Mouse (Mus musculus) gastrocnemius, adult 8-10 months (tissue): Measurements from ENCODE around the gene Ms4a4d. TPM values are rescaled to one million over a fixed set of nuclear protein-coding genes. Genes with fewer than 3 reads are reported as not detected.
"Not testable (repeated sequence)": the region's sequence is repeated elsewhere in the genome, so short reads cannot be mapped to it uniquely, and the experiment has no call there.

Experiments
- DNase-seq, 2 experiments: peaks; one replicate each; pipeline ENCODE4 v3.0.0; 2022; ENCODE audit warnings: low spot score in 2 of 2
- total RNA-seq, 4 experiments: library from RNA; stranded (reverse); gene quantifications; 2 replicates each; pipeline ENCODE4 v1.2.4; 2022

Ms4a4d gene
- total RNA-seq, 4 experiments from 2014 or later, result 1.7 to 3.6 (median 2.5) TPM

DNA sequence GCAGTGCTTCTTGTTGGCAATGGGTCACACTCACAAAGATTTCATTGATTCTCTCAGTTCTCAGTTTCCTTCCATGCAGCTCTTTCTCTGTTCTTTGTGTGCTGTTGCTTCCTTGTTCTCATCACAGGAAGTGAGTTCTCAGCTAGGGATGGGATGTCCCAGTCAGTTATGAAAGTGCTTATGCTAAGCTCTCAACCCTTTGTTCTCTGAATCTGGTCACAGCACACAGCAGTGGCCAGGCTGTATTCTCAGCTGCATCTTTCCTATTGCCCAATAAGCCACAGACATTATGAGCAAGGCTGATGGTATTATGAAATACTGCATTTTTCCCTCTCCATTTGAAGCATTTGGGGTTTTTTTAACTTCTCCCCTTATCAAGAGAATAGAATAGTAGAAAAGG is 23.0 kb downstream of the Ms4a4d start:
- DNase-seq, result not testable (repeated sequence)

DNA sequence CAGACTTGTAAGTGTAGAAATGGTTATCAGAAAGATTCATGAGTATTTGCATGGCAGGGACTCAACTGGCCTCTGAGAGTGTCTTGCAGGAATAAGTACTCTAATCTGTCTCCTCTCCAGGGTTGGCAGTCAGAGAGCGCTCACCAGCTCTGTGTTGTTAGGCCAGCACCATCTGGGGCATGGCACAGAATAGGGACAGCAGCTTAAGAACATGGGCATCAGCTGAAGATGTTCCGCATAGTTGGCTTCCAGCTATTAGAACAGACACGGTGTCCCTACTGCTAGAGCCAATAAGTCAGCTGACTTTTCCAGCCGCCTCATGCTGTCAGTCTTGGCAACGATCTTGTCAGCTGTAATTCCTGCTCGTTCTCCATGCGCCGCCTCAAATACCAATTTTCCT is 38.4 kb downstream of the Ms4a4d start:
- DNase-seq, result no peak

DNA sequence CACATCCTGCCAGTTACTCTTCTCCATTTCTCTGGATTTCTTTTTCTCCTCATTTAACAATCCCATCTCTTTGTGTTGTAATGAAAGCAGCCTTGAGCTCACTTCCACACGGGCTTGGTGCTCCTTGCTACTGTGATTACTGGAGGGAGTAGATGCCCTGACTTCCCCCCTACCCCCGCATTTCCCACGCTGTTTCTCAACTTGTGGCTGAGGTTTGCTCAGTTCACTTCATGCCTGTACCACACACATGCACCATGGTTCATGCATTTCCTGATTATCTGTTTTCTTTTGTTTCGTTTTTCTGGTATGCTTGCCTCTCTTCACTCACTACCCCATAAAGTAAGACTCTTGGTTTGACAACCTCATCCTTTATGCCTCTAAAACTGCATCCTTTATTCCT is 52.6 kb downstream of the Ms4a4d start:
- no peak for DNase-seq

DNA sequence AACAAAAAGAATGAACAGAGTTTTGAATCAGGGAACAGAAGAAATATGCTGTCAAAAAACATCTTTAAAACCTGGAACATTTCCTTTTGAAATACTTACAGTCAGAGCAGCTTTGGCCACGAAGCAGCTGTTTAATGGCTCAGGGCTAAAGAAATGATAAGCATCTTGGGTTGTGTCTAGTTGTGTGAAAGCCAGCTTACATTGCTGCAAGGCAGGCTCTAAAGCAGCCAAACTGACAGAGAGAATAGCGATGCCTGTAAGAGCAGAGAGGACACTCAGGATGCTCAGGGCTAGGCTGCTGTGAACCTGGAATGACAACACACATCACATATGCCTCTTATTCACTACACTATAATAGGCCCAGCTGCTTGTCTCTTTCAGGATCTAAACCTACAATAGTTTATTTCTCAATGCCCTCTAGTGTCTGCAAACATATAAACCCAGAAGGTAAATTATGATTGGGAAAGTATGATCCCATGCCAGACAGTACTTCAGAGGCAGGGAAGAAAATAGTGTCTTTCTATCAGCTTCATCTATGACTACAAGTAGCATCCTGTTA is 53.4 kb downstream of the Ms4a4d start:
- no peak for DNase-seq

DNA sequence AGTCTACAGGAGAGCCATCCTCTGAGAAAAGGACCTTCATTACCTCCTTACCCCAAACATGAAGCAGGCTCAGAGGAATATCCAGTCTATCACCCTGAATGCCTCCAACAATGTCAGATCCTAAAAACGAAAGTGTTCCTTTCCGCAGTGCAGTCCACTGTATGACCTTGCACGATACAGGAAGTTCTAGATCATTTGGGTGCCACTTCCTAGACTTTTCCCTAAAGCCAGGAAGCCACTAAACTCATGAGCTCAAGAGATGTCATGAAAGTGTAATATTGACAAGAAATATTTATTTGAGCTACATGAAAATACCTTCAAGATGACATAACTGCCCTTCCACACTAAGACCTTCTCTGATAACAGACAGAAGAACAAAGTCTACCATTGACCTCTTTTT is 64.7 kb downstream of the Ms4a4d start:
- no peak for DNase-seq

DNA sequence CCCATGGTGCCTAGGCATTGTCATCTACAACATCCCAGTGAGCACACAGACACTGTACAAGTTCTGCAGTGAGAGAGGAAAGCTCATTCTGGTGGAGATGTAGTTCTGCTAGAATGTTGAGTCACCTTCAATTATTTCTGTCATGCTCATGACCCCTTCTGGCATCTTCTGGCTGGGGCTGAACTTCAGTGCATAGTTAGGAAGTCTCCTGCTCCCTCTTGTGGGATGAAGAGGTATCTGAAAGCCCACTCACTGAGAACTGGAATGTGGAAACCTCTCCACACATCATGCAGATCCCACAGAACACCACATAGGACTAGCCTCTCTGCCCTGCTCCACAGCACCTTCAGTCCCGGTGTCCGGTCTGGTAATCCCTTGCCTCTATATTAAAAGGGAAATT is 65.4 kb downstream of the Ms4a4d start:
- no peak for DNase-seq

DNA sequence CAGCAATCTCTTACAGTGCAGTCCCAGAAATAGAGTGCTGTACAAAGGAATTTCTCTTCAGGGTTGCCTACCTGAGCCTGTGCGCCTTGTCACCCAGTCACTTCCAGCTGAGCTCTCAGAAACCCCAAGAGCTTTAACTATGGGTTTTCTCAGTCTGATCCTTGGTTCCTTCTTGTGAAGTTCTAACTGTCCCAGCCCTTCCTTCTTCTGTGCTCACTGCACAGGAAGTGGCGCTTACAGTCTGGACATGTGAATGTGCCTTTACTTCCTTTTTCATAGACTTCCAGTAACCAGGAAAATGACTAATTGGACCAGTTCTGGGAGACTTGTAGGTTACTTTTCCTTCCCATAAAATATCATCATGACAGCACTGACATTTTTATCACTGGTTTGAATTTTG is 68.0 kb downstream of the Ms4a4d start, which contains the start of gene Ms4a6d:
TSS of gene Ms4a6d (minus strand) at position 247 of the 400 bp plus-strand sequence.
- DNase-seq, result no peak

Other genes with a start within 250 kb of the Ms4a4d start
- not detected for gene Ms4a14, start 222.3 kb upstream of the Ms4a4d start, total RNA-seq
- under 1 TPM in 2 of 4 experiments, not detected in 2; 0.36 to 0.63 TPM for gene Ms4a7, start 200.7 kb upstream of the Ms4a4d start, total RNA-seq
- gene Ms4a4a, start 161.3 kb upstream of the Ms4a4d start, total RNA-seq, result 1 to 10 TPM in 2 of 4 experiments, under 1 TPM in 1, not detected in 1; 0.39 to 1.6 (median 1.4) TPM
- not detected for gene Ms4a4c, start 132.0 kb upstream of the Ms4a4d start, total RNA-seq
- not detected for gene Ms4a4b, start 93.2 kb upstream of the Ms4a4d start, total RNA-seq
- gene Ms4a6c, start 67.4 kb upstream of the Ms4a4d start, total RNA-seq, result 1 to 10 TPM in 1 of 4 experiments, under 1 TPM in 3; 0.41 to 1.3 (median 0.70) TPM
- not detected for gene Gm8369, start 50.9 kb upstream of the Ms4a4d start, total RNA-seq
- gene Ms4a6b, start 20.3 kb upstream of the Ms4a4d start, total RNA-seq, result 1 to 10 TPM in 2 of 4 experiments, under 1 TPM in 2; 0.73 to 2.0 (median 1.0) TPM
- under 1 TPM in 3 of 4 experiments, not detected in 1; 0.29 to 0.86 (median 0.81) TPM for gene Ms4a6d, start 68.0 kb downstream of the Ms4a4d start, total RNA-seq
- under 1 TPM in 3 of 4 experiments, not detected in 1; 0.19 to 0.34 (median 0.31) TPM for gene Ms4a2, start 86.9 kb downstream of the Ms4a4d start, total RNA-seq
- not detected for gene Ms4a3, start 104.0 kb downstream of the Ms4a4d start, total RNA-seq
- not detected for gene Oosp2, start 123.8 kb downstream of the Ms4a4d start, total RNA-seq
- gene Oosp1, start 154.3 kb downstream of the Ms4a4d start, total RNA-seq, result not detected
- gene Oosp3, start 160.3 kb downstream of the Ms4a4d start, total RNA-seq, result not detected
- gene Gif, start 210.8 kb downstream of the Ms4a4d start, total RNA-seq, result not detected
- 10 to 100 TPM; 57.8 to 69.5 (median 61.5) TPM for gene Mrpl16, start 233.6 kb downstream of the Ms4a4d start, total RNA-seq